Mouse (Mus musculus): Measurements from ENCODE around the gene Cyp26b1. TPM values are rescaled to one million over a fixed set of nuclear protein-coding genes. Genes with fewer than 3 reads are reported as not detected.

The Cyp26b1 gene
- polyA plus RNA-seq, 1 experiment from 2014 or later, result 2.6 TPM

GRCm38 (mm10) chr6:84537611-84538197 lies 56.0 kb downstream of the Cyp26b1 start:
- Histone ChIP-seq H3K27ac (ENCODE audit: low read length) (no peak overlapping the region), H3K4me2 (replicated peaks; ENCODE audit: low read depth, low read length) (no peak overlapping the region), H3K4me1 (ENCODE audit: insufficient read depth, low read depth, low read length) (no peaks in the 10 kb centered on the region), H3K27me3 (replicated peaks; ENCODE audit: insufficient read depth, low read length) (no peaks in the 10 kb centered on the region), H3K4me3 (ENCODE audit: low read depth, low read length) (no peak overlapping the region), H3K36me3 (ENCODE audit: insufficient read depth, low read length) (no peaks in the 10 kb centered on the region), H3K9ac (replicated peaks; ENCODE audit: low read depth) (no peak overlapping the region), H3K9me3 (ENCODE audit: low read length) (no peaks in the 10 kb centered on the region)
- 52% methylated on average over 16 of the region's 16 CpGs for WGBS
- ATAC-seq (no peak), DNase-seq (ENCODE audit: low spot score) (no peak)
- TF ChIP-seq EP300 (IDR thresholded peaks at IDR 0.05), result no peak
- TF ChIP-seq CTCF (IDR thresholded peaks at IDR 0.05), result no peak

- no peak for TF ChIP-seq CTCF (IDR thresholded peaks at IDR 0.05)
- TF ChIP-seq EP300 (IDR thresholded peaks at IDR 0.05), result no peak
- 63% methylated on average over 3 of the region's 3 CpGs for WGBS
- H3K27ac ChIP-seq (ENCODE audit: low read length), result no peak overlapping the region
These were observed 58.8 kb downstream of the Cyp26b1 start for GRCm38 (mm10) chr6:84534944-84535343.

GRCm38 (mm10) chr6:84529912-84530311 lies 63.8 kb downstream of the Cyp26b1 start:
- Histone ChIP-seq H3K27ac (ENCODE audit: low read length) (no peak overlapping the region), H3K36me3 (ENCODE audit: insufficient read depth, low read length) (no peaks in the 10 kb centered on the region), H3K4me1 (ENCODE audit: insufficient read depth, low read depth, low read length) (no peaks in the 10 kb centered on the region), H3K9me3 (ENCODE audit: low read length) (no peaks in the 10 kb centered on the region), H3K4me3 (ENCODE audit: low read depth, low read length) (no peak overlapping the region), H3K27me3 (replicated peaks; ENCODE audit: insufficient read depth, low read length) (no peaks in the 10 kb centered on the region), H3K9ac (replicated peaks; ENCODE audit: low read depth) (no peak overlapping the region), H3K4me2 (replicated peaks; ENCODE audit: low read depth, low read length) (no peak overlapping the region)
- ATAC-seq (no peak), DNase-seq (ENCODE audit: low spot score) (no peak)
- TF ChIP-seq CTCF (IDR thresholded peaks at IDR 0.05) (no peak), EP300 (IDR thresholded peaks at IDR 0.05) (no peak)

More at GRCm38 (mm10) chr6:84534944-84535343, 58.8 kb downstream of the Cyp26b1 start:
- no peak overlapping the region for H3K4me3 ChIP-seq (ENCODE audit: low read depth, low read length)
- ATAC-seq (no peak), DNase-seq (ENCODE audit: low spot score) (no peak)
- H3K36me3 ChIP-seq (ENCODE audit: insufficient read depth, low read length), result no peaks in the 10 kb centered on the region
- no peaks in the 10 kb centered on the region for H3K4me1 ChIP-seq (ENCODE audit: insufficient read depth, low read depth, low read length)
- H3K9me3 ChIP-seq (ENCODE audit: low read length), result no peaks in the 10 kb centered on the region
- no peaks in the 10 kb centered on the region for H3K27me3 ChIP-seq (replicated peaks; ENCODE audit: insufficient read depth, low read length)
- H3K4me2 ChIP-seq (replicated peaks; ENCODE audit: low read depth, low read length), result no peak overlapping the region
- H3K9ac ChIP-seq (replicated peaks; ENCODE audit: low read depth), result no peak overlapping the region

- ATAC-seq (no peak), DNase-seq (ENCODE audit: low spot score) (no peak)
- Histone ChIP-seq H3K36me3 (ENCODE audit: insufficient read depth, low read length) (no peaks in the 10 kb centered on the region), H3K4me3 (ENCODE audit: low read depth, low read length) (no peak overlapping the region), H3K27ac (ENCODE audit: low read length) (no peak overlapping the region), H3K4me2 (replicated peaks; ENCODE audit: low read depth, low read length) (no peak overlapping the region), H3K27me3 (replicated peaks; ENCODE audit: insufficient read depth, low read length) (no peaks in the 10 kb centered on the region), H3K4me1 (ENCODE audit: insufficient read depth, low read depth, low read length) (no peaks in the 10 kb centered on the region), H3K9me3 (ENCODE audit: low read length) (no peaks in the 10 kb centered on the region), H3K9ac (replicated peaks; ENCODE audit: low read depth) (no peak overlapping the region)
- TF ChIP-seq CTCF (IDR thresholded peaks at IDR 0.05), result no peak
- no peak for TF ChIP-seq EP300 (IDR thresholded peaks at IDR 0.05)
- 54% methylated on average over 7 of the region's 7 CpGs for WGBS
These were observed 68.7 kb downstream of the Cyp26b1 start for GRCm38 (mm10) chr6:84524901-84525601.
